Mouse (Mus musculus) erythroblast, embryonic 14.5 days (primary cell): ENCODE data around the gene Fam228a. TPM values are rescaled to one million over a fixed set of nuclear protein-coding genes. Genes with fewer than 3 reads are reported as not detected.
"Not testable (repeated sequence)": the region's sequence is repeated elsewhere in the genome, so short reads cannot be mapped to it uniquely, and the experiment has no call there.

ENCODE experiments used
- H3K27me3 ChIP-seq: 2 replicates; pipeline ENCODE4 v1.6.1; 2012; ENCODE audit warnings: inconsistent platforms; ENCODE audit not compliant: control insufficient read depth
- H3K36me3 ChIP-seq: 2 replicates; pipeline ENCODE4 v1.6.1; 2012; ENCODE audit warnings: mild to moderate bottlenecking, inconsistent platforms; ENCODE audit not compliant: control insufficient read depth
- H3K4me1 ChIP-seq: 2 replicates; pipeline ENCODE4 v1.6.1; 2012; ENCODE audit warnings: inconsistent platforms; ENCODE audit not compliant: control insufficient read depth
- H3K4me3 ChIP-seq: replicated peaks from 2 replicates; pipeline ENCODE3; 2012; ENCODE audit warnings: moderate library complexity, mild to moderate bottlenecking, inconsistent platforms
- H3K9me3 ChIP-seq: 2 replicates; pipeline ENCODE4 v1.6.1; 2012; ENCODE audit warnings: low read length, inconsistent platforms, mixed read lengths; ENCODE audit not compliant: control insufficient read depth
- GATA1 ChIP-seq: IDR thresholded peaks from 2 replicates; pipeline ENCODE4 v1.6.1; 2012; ENCODE audit warnings: low read length, inconsistent platforms, mixed read lengths
- TAL1 ChIP-seq: IDR thresholded peaks from 3 replicates; pipeline ENCODE4 v1.6.1; 2012; ENCODE audit warnings: low read length, inconsistent platforms, mixed read lengths
- polyA plus RNA-seq: library from polyadenylated mRNA; stranded (reverse); fragments of >175 nt; gene quantifications from 2 replicates; pipeline ENCODE4 v1.2.3, GENCODE M21; 2012

Fam228a gene
- polyA plus RNA-seq, 1 experiment: not detected

DNA sequence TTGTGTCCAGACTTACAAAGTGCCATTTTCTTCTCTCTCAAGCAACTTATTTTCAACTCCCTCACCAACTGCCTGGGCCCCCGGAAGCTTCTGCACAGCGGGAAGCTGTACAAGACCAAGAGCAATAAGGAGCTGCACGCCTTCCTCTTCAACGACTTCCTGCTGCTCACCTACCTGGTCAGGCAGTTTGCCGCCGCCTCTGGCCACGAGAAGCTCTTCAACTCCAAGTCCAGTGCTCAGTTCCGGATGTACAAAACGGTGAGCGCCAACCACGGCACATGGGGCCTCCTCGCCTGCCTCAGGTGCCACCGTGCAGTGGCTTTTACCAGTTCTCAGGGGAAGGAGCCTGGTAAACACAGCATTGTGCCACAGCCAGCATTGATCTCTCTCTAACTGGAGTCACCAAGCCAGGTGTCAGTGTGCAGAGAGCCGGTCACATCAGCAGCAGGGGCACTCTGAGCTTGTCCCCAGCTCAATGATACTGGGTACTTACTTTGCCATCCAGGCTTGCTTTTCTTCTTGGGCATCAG lies 30.7 kb downstream of the Fam228a start:
- H3K9me3 ChIP-seq: no peaks in the 10 kb centered on the region
- no peak overlapping the region for H3K4me3 ChIP-seq
- H3K27me3 ChIP-seq: no peaks in the 10 kb centered on the region
- no peaks in the 10 kb centered on the region; the same call in 1 of the 2 replicates for H3K4me1 ChIP-seq
- TF ChIP-seq TAL1 (no peak), GATA1 (no peak)
- peaks cover 66% of the 10 kb centered on the region for H3K36me3 ChIP-seq

GRCm38 (mm10) chr12:4706901-4707300 lies 31.3 kb downstream of the Fam228a start:
- no peaks in the 10 kb centered on the region for H3K9me3 ChIP-seq
- H3K36me3 ChIP-seq: peaks cover 65% of the 10 kb centered on the region
- H3K27me3 ChIP-seq: no peaks in the 10 kb centered on the region
- H3K4me3 ChIP-seq: no peak overlapping the region
- TF ChIP-seq TAL1 (no peak), GATA1 (no peak)
- no peaks in the 10 kb centered on the region; the same call in 1 of the 2 replicates for H3K4me1 ChIP-seq

- Histone ChIP-seq H3K9me3 (no peaks in the 10 kb centered on the region), H3K27me3 (no peaks in the 10 kb centered on the region), H3K4me1 (no peaks in the 10 kb centered on the region; the same call in 1 of the 2 replicates), H3K36me3 (peaks cover 63% of the 10 kb centered on the region), H3K4me3 (no peak overlapping the region)
- TF ChIP-seq GATA1 (no peak), TAL1 (no peak)
Measured at GRCm38 (mm10) chr12:4706175-4706574, 32.1 kb downstream of the Fam228a start.

GRCm38 (mm10) chr12:4705626-4706025 lies 32.6 kb downstream of the Fam228a start:
- not testable (repeated sequence) for H3K27me3 ChIP-seq, H3K9me3 ChIP-seq
- H3K36me3 ChIP-seq: peaks cover 66% of the 10 kb centered on the region

GRCm38 (mm10) chr12:4694534-4694933 lies 43.7 kb downstream of the Fam228a start:
- no peak for TF ChIP-seq TAL1
- TF ChIP-seq GATA1: no peak
- H3K36me3 ChIP-seq: peaks cover 41% of the 10 kb centered on the region
- no peaks in the 10 kb centered on the region for H3K27me3 ChIP-seq
- peaks cover 3% of the 10 kb centered on the region; the same call in 1 of the 2 replicates for H3K9me3 ChIP-seq
- peaks cover 12% of the 10 kb centered on the region for H3K4me1 ChIP-seq
- no peak overlapping the region for H3K4me3 ChIP-seq

More at GRCm38 (mm10) chr12:4705626-4706025, 32.6 kb downstream of the Fam228a start:
- not testable (repeated sequence) for H3K4me1 ChIP-seq, H3K4me3 ChIP-seq

DNA sequence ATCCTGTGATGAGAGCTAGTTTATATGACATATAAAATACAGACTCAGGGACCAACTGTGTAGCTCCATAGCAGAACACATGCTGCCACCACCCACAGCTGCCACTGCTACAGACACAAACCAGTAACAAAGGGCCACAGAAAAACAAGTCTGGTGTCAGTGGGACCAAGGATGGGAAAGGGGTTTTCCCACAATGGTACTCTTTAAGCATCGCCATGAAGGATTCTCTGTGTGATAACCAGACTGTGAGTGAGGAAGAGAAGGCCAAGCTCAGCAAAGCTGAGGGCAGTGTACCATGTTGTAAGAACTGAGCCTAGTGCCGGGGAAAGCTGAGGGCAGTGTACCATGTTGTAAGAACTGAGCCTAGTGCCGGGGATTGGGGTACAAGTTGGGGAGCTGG lies 47.0 kb downstream of the Fam228a start:
- Histone ChIP-seq H3K36me3 (peaks cover 32% of the 10 kb centered on the region), H3K4me1 (peaks cover 9% of the 10 kb centered on the region), H3K27me3 (no peaks in the 10 kb centered on the region), H3K4me3 (no peak overlapping the region), H3K9me3 (peaks cover 3% of the 10 kb centered on the region; the same call in 1 of the 2 replicates)
- TF ChIP-seq GATA1: no peak
- no peak for TF ChIP-seq TAL1

GRCm38 (mm10) chr12:4689341-4689740 lies 48.9 kb downstream of the Fam228a start:
- Histone ChIP-seq H3K27me3 (no peaks in the 10 kb centered on the region), H3K36me3 (peaks cover 33% of the 10 kb centered on the region), H3K4me3 (no peak overlapping the region), H3K4me1 (peaks cover 9% of the 10 kb centered on the region), H3K9me3 (no peaks in the 10 kb centered on the region)
- no peak for TF ChIP-seq TAL1
- TF ChIP-seq GATA1: no peak

- TF ChIP-seq GATA1 (no peak), TAL1 (no peak)
- Histone ChIP-seq H3K36me3 (peaks cover 40% of the 10 kb centered on the region), H3K27me3 (no peaks in the 10 kb centered on the region), H3K9me3 (no peaks in the 10 kb centered on the region), H3K4me3 (no peak overlapping the region), H3K4me1 (peaks cover 9% of the 10 kb centered on the region)
Measured at GRCm38 (mm10) chr12:4688386-4688785, 49.8 kb downstream of the Fam228a start.

DNA sequence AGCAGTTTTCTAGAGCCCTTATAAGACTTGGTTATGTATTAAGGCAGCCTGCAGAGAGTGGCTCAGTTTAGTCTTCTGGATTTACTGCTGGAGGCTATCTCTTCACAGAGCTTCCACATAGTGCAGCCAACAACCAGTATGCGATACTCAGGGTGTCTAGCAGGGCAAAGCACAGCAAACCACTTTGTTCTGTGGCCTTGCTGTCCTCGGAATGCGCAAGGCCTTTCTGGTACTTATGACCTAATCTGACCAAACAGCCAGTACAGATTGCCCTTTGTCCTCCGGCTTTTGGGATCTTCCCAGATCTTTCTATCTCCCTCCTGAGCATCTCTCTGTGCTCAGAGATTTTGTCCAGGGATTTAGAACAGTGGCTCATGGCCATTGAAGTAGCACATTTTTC lies 52.8 kb downstream of the Fam228a start:
- Histone ChIP-seq H3K4me3 (no peak overlapping the region), H3K9me3 (no peaks in the 10 kb centered on the region), H3K36me3 (peaks cover 43% of the 10 kb centered on the region), H3K4me1 (peaks cover 31% of the 10 kb centered on the region), H3K27me3 (no peaks in the 10 kb centered on the region)
- TF ChIP-seq GATA1 (no peak), TAL1 (no peak)

DNA sequence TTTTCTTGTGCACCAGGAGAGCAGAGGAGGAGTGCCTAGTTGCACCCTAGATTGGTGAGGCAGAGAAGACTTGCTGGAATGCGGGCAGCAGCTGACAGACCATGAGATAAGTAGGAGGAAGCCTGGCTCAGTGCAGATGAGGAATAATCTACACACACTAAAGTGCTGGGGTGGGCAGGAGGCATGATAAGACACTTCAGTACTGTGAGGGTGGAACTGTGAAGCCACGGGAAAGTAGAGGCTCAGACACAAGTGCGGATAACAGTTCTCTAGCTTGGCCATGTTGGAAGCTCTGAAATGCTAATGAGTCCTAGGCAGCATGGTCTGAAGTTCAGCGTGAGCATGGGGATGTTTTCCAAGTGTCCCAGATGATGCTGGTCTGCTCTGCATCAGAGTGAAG lies 58.3 kb downstream of the Fam228a start:
- Histone ChIP-seq H3K36me3 (peaks cover 59% of the 10 kb centered on the region), H3K4me1 (peaks cover 42% of the 10 kb centered on the region), H3K9me3 (no peaks in the 10 kb centered on the region), H3K27me3 (no peaks in the 10 kb centered on the region), H3K4me3 (peak overlapping the region; percentile 58)
- TF ChIP-seq GATA1 (peak; percentile 91), TAL1 (peak; percentile 84)
